Mouse (Mus musculus) kidney, postnatal 36 days (tissue): ENCODE results near the gene Cacna2d4.

ENCODE experiments used
- DNase-seq, 2 experiments: peaks; one replicate each; pipeline ENCODE4 v3.0.0; 2021 to 2022; ENCODE audit warnings: mixed read lengths in 2 of 2

Gene Cacna2d4

GRCm38 (mm10) chr6:119392836-119393235 lies 156.5 kb downstream of the Cacna2d4 start:
- no peak for DNase-seq

GRCm38 (mm10) chr6:119395421-119396308 lies 159.3 kb downstream of the Cacna2d4 start:
- no peak for DNase-seq

- DNase-seq: peak; percentile 70 to 73
These were observed 159.9 kb downstream of the Cacna2d4 start for GRCm38 (mm10) chr6:119396309-119396634.

GRCm38 (mm10) chr6:119399371-119399770 lies 163.0 kb downstream of the Cacna2d4 start:
- no peak for DNase-seq

GRCm38 (mm10) chr6:119400649-119401048 lies 164.3 kb downstream of the Cacna2d4 start:
- DNase-seq: no peak

- no peak for DNase-seq
These were observed 165.4 kb downstream of the Cacna2d4 start for GRCm38 (mm10) chr6:119401545-119402304.
